Mouse (Mus musculus) hindbrain, embryonic 16.5 days (tissue): ENCODE measurements at regions not wholly inside any gene's neighbourhood (a gene's known extent, or its start where the extent isn't known, plus 50 kb on each side); places are given as distances from the start of the nearest gene placed in this dataset.

Source experiments
- ATAC-seq: fragments of 200-750 bp; cut with Nextera tagmentation; 2 replicates; pipeline ENCODE4 v1.8.0; 2017; ENCODE audit warnings: moderate TSS enrichment, moderate library complexity
- H3K27ac ChIP-seq: fragments of 300-500 bp; sonication (generic); 2 replicates; pipeline ENCODE4 v1.5.1; 2014; ENCODE audit warnings: low read depth, mild to moderate bottlenecking, control low read depth, low read length, moderate library complexity
- H3K27me3 ChIP-seq: fragments of 300-500 bp; sonication (generic); replicated peaks from 2 replicates; pipeline ENCODE4 v1.6.1; 2014; ENCODE audit warnings: low read length; ENCODE audit not compliant: control insufficient read depth, insufficient read depth
- H3K36me3 ChIP-seq: fragments of 300-500 bp; sonication (generic); 2 replicates; pipeline ENCODE4 v1.6.1; 2014; ENCODE audit warnings: mild to moderate bottlenecking, low read length, moderate library complexity, mixed read lengths; ENCODE audit not compliant: control insufficient read depth, insufficient read depth
- H3K4me1 ChIP-seq: fragments of 300-500 bp; sonication (generic); 2 replicates; pipeline ENCODE4 v1.6.1; 2014; ENCODE audit warnings: low read depth, low read length; ENCODE audit not compliant: control insufficient read depth, insufficient read depth
- H3K4me2 ChIP-seq: fragments of 300-500 bp; sonication (generic); 2 replicates; pipeline ENCODE4 v1.6.1; 2014; ENCODE audit warnings: mild to moderate bottlenecking, low read length, control low read depth, moderate library complexity
- H3K4me3 ChIP-seq: fragments of 300-500 bp; sonication (generic); 2 replicates; pipeline ENCODE4 v1.5.1; 2014; ENCODE audit warnings: mild to moderate bottlenecking, low read length, control low read depth, moderate library complexity
- H3K9ac ChIP-seq: fragments of 300-500 bp; sonication (generic); 2 replicates; pipeline ENCODE4 v1.6.1; 2014; ENCODE audit warnings: low read depth, mild to moderate bottlenecking, control low read depth, low read length, moderate library complexity
- H3K9me3 ChIP-seq: fragments of 300-500 bp; sonication (generic); 2 replicates; pipeline ENCODE4 v1.6.1; 2014; ENCODE audit warnings: mild to moderate bottlenecking, low read length, moderate library complexity; ENCODE audit not compliant: control insufficient read depth
- WGBS: fragments of 180-500 bp; shearing (Covaris S2); extraction: QIAGEN DNeasy Blood & Tissue Kit; methylation state at CpG from one replicate; pipeline ENCODE4 v1.1.7; 2014; 5-methylcytosine and 5-hydroxymethylcytosine counted together

GRCm38 (mm10) chr1:121842381-121843075 is 274.7 kb upstream of the Ddx18 start:
- Histone ChIP-seq H3K27me3 (no peaks in the 10 kb centered on the region), H3K4me2 (no peak overlapping the region), H3K36me3 (no peaks in the 10 kb centered on the region), H3K9ac (no peak overlapping the region), H3K4me1 (no peaks in the 10 kb centered on the region), H3K9me3 (no peaks in the 10 kb centered on the region), H3K4me3 (no peak overlapping the region), H3K27ac (no peak overlapping the region)
- ATAC-seq: no peak
- 63% methylated on average over 3 of the region's 3 CpGs for WGBS

GRCm38 (mm10) chr1:121833559-121833958 is 265.8 kb upstream of the Ddx18 start:
- no peaks in the 10 kb centered on the region for H3K36me3 ChIP-seq
- ATAC-seq: no peak
- H3K4me3 ChIP-seq: no peak overlapping the region
- WGBS: 64% methylated on average over 2 of the region's 2 CpGs
- no peaks in the 10 kb centered on the region for H3K9me3 ChIP-seq
- H3K4me1 ChIP-seq: no peaks in the 10 kb centered on the region
- H3K27me3 ChIP-seq: no peaks in the 10 kb centered on the region
- H3K27ac ChIP-seq: no peak overlapping the region
- no peak overlapping the region for H3K4me2 ChIP-seq
- no peak overlapping the region for H3K9ac ChIP-seq

- Histone ChIP-seq H3K9me3 (no peaks in the 10 kb centered on the region), H3K27ac (no peak overlapping the region), H3K4me1 (no peaks in the 10 kb centered on the region), H3K4me3 (no peak overlapping the region), H3K27me3 (no peaks in the 10 kb centered on the region), H3K36me3 (no peaks in the 10 kb centered on the region), H3K9ac (no peak overlapping the region), H3K4me2 (no peak overlapping the region)
- ATAC-seq: no peak
- 64% methylated on average over 2 of the region's 2 CpGs for WGBS
These were observed 262.5 kb upstream of the Ddx18 start for GRCm38 (mm10) chr1:121830242-121830641.

- Histone ChIP-seq H3K4me2 (no peak overlapping the region), H3K27ac (no peak overlapping the region), H3K9me3 (no peaks in the 10 kb centered on the region), H3K9ac (no peak overlapping the region), H3K27me3 (no peaks in the 10 kb centered on the region), H3K4me3 (no peak overlapping the region), H3K36me3 (no peaks in the 10 kb centered on the region), H3K4me1 (no peaks in the 10 kb centered on the region)
- 90% methylated on average over 4 of the region's 4 CpGs for WGBS
- ATAC-seq: no peak
These were observed 255.2 kb upstream of the Ddx18 start for GRCm38 (mm10) chr1:121822950-121823349.

GRCm38 (mm10) chr1:121803338-121803737 is 235.5 kb upstream of the Ddx18 start:
- Histone ChIP-seq H3K4me2 (no peak overlapping the region), H3K9me3 (no peaks in the 10 kb centered on the region), H3K4me3 (no peak overlapping the region), H3K36me3 (no peaks in the 10 kb centered on the region), H3K9ac (no peak overlapping the region), H3K27me3 (no peaks in the 10 kb centered on the region), H3K27ac (no peak overlapping the region), H3K4me1 (no peaks in the 10 kb centered on the region)
- 76% methylated on average over 2 of the region's 2 CpGs for WGBS
- no peak for ATAC-seq

- Histone ChIP-seq H3K36me3 (no peaks in the 10 kb centered on the region), H3K27me3 (no peaks in the 10 kb centered on the region), H3K4me3 (no peak overlapping the region), H3K4me2 (no peak overlapping the region), H3K27ac (no peak overlapping the region), H3K9ac (no peak overlapping the region), H3K4me1 (no peaks in the 10 kb centered on the region), H3K9me3 (no peaks in the 10 kb centered on the region)
- WGBS: 84% methylated on average over 4 of the region's 4 CpGs
- ATAC-seq: no peak
These were observed 234.7 kb upstream of the Ddx18 start for GRCm38 (mm10) chr1:121802476-121802875.

GRCm38 (mm10) chr1:121798502-121798901 is 230.7 kb upstream of the Ddx18 start:
- no peak overlapping the region for H3K4me3 ChIP-seq

GRCm38 (mm10) chr1:121795024-121795786 is 227.4 kb upstream of the Ddx18 start:
- Histone ChIP-seq H3K4me1 (no peaks in the 10 kb centered on the region), H3K9me3 (no peaks in the 10 kb centered on the region), H3K4me3 (no peak overlapping the region), H3K27me3 (no peaks in the 10 kb centered on the region), H3K9ac (no peak overlapping the region), H3K4me2 (no peak overlapping the region), H3K27ac (no peak overlapping the region; the same call in 1 of the 2 replicates), H3K36me3 (no peaks in the 10 kb centered on the region)
- 50% methylated on average over 11 of the region's 11 CpGs for WGBS
- ATAC-seq: peak; percentile 92

More at GRCm38 (mm10) chr1:121798502-121798901, 230.7 kb upstream of the Ddx18 start:
- Histone ChIP-seq H3K27me3 (no peaks in the 10 kb centered on the region), H3K27ac (no peak overlapping the region), H3K4me2 (no peak overlapping the region), H3K36me3 (no peaks in the 10 kb centered on the region), H3K9ac (no peak overlapping the region), H3K9me3 (no peaks in the 10 kb centered on the region), H3K4me1 (no peaks in the 10 kb centered on the region)
- WGBS: 81% methylated on average over 12 of the region's 12 CpGs
- no peak for ATAC-seq

GRCm38 (mm10) chr1:121785631-121786030 is 217.8 kb upstream of the Ddx18 start:
- no peak overlapping the region for H3K4me3 ChIP-seq
- H3K9ac ChIP-seq: no peak overlapping the region
- no peak overlapping the region for H3K27ac ChIP-seq
- WGBS: 41% methylated on average over 3 of the region's 3 CpGs
- H3K9me3 ChIP-seq: no peaks in the 10 kb centered on the region
- H3K36me3 ChIP-seq: no peaks in the 10 kb centered on the region
- no peak for ATAC-seq
- no peaks in the 10 kb centered on the region for H3K4me1 ChIP-seq
- H3K27me3 ChIP-seq: no peaks in the 10 kb centered on the region
- no peak overlapping the region for H3K4me2 ChIP-seq
